Comparison of ENCODE assay signal across 11 mouse cellular contexts in the genomic region with DNA sequence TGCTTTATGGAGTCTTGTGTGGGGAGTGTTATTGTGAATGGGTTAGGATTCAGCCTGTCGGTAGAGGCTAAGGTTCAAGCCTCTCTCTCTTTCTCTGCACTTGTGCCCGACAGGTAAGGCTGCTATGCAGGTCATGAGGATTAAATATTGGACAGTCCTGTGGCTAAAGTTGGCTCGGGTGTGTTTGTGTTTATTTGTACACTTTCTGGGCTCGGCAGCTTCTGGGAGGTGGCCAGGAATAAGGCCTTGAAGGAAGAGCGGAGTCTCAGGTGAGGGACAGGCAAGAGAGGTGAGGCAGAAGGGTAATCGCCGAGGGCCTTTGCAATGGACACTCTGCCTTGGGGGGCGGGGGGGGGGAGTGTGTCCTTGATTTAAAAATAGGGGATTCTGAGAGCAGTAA. TPM values are rescaled to one million over a fixed set of nuclear protein-coding genes. Genes with fewer than 3 reads are reported as not detected.
DNase-seq lines count a peak whose midpoint lies in the region; ATAC-seq lines count a peak whose summit lies in the region.
"Had no signal": no experiment of that assay in that cellular context is flagged by ENCODE, and none has a peak within 500 bp of the region (broad histone marks: within the 10 kb centered on the region; RNA-seq: fewer than 3 reads in every experiment).

No protein-coding gene starts in this region.

- H3K9ac ChIP-seq in heart, embryonic 16.5 days (ENCODE audit: low read length), result no peak overlapping the region
- H3K9ac ChIP-seq in embryonic facial prominence, embryonic 15.5 days, result no peak overlapping the region
- H3K9ac ChIP-seq in intestine, embryonic 15.5 days, result 0 out of 2 replicates have a peak overlapping the region, but pooled peaks have one; percentile 10
- H3K9ac ChIP-seq in forebrain, embryonic 11.5 days (ENCODE audit: low read length), result no peak overlapping the region
- H3K9ac ChIP-seq: forebrain, embryonic 13.5 days; neural tube, embryonic 12.5 days had no signal

- no peak overlapping the region for H3K27ac ChIP-seq in heart, embryonic 16.5 days (ENCODE audit: low read length)
- no peak overlapping the region for H3K27ac ChIP-seq in embryonic facial prominence, embryonic 15.5 days (replicated peaks)
- H3K27ac ChIP-seq in intestine, embryonic 15.5 days, result peak overlapping the region; percentile 78
- H3K27ac ChIP-seq in forebrain, embryonic 11.5 days (ENCODE audit: low read depth, low read length), result no peak overlapping the region
- H3K27ac ChIP-seq: forebrain, embryonic 13.5 days; neural tube, embryonic 12.5 days had no signal

- no peaks in the 10 kb centered on the region for H3K9me3 ChIP-seq in heart, embryonic 16.5 days (replicated peaks; ENCODE audit: control insufficient read depth, low read length)
- no peaks in the 10 kb centered on the region for H3K9me3 ChIP-seq in embryonic facial prominence, embryonic 15.5 days (replicated peaks)
- no peaks in the 10 kb centered on the region for H3K9me3 ChIP-seq in intestine, embryonic 15.5 days
- no peaks in the 10 kb centered on the region for H3K9me3 ChIP-seq in forebrain, embryonic 11.5 days (ENCODE audit: control insufficient read depth, low read length)
- H3K9me3 ChIP-seq: forebrain, embryonic 13.5 days; neural tube, embryonic 12.5 days had no signal

- H3K4me3 ChIP-seq in heart, embryonic 16.5 days (ENCODE audit: low read length), result peak overlapping the region; percentile 5; the same call in 1 of the 2 replicates
- 0 out of 2 replicates have a peak overlapping the region, but pooled peaks have one; percentile 4 for H3K4me3 ChIP-seq in embryonic facial prominence, embryonic 15.5 days (replicated peaks)
- H3K4me3 ChIP-seq in intestine, embryonic 15.5 days (replicated peaks), result no peak overlapping the region
- H3K4me3 ChIP-seq in forebrain, embryonic 11.5 days (ENCODE audit: low read depth, low read length), result no peak overlapping the region
- H3K4me3 ChIP-seq: forebrain, embryonic 13.5 days; neural tube, embryonic 12.5 days had no signal

- H3K4me2 ChIP-seq in heart, embryonic 16.5 days (ENCODE audit: low read depth, low read length), result peak overlapping the region; percentile 81
- H3K4me2 ChIP-seq in embryonic facial prominence, embryonic 15.5 days (replicated peaks), result 0 out of 2 replicates have a peak overlapping the region, but pooled peaks have one; percentile 8
- peak overlapping the region; percentile 78 for H3K4me2 ChIP-seq in intestine, embryonic 15.5 days (replicated peaks)
- no peak overlapping the region for H3K4me2 ChIP-seq in forebrain, embryonic 11.5 days (ENCODE audit: low read depth, low read length, severe bottlenecking)
- H3K4me2 ChIP-seq: forebrain, embryonic 13.5 days had no signal

- no peak for DNase-seq in heart, postnatal 36 days
- peak; percentile 64 to 66 for DNase-seq in kidney, postnatal 36 days
- no peak for DNase-seq in forebrain, embryonic 11.5 days (ENCODE audit: low spot score)
- DNase-seq in right cerebral cortex, postnatal 25 days, result no peak
- DNase-seq: gastrocnemius, postnatal 36 days; thymus, adult 18-20 months had no signal

- 74% methylated on average over 8 of the region's 8 CpGs for WGBS in heart, embryonic 16.5 days
- 76% methylated on average over 8 of the region's 8 CpGs for WGBS in embryonic facial prominence, embryonic 15.5 days
- 61% methylated on average over 8 of the region's 8 CpGs for WGBS in intestine, embryonic 15.5 days
- 87% methylated on average over 8 of the region's 8 CpGs for WGBS in forebrain, embryonic 11.5 days

- no peaks in the 10 kb centered on the region for H3K27me3 ChIP-seq in heart, embryonic 16.5 days (ENCODE audit: control insufficient read depth, insufficient read depth, low read length)
- no peaks in the 10 kb centered on the region for H3K27me3 ChIP-seq in embryonic facial prominence, embryonic 15.5 days
- H3K27me3 ChIP-seq in intestine, embryonic 15.5 days (replicated peaks), result no peaks in the 10 kb centered on the region
- no peaks in the 10 kb centered on the region for H3K27me3 ChIP-seq in forebrain, embryonic 11.5 days (ENCODE audit: control insufficient read depth, insufficient read depth, low read length)
- H3K27me3 ChIP-seq: neural tube, embryonic 12.5 days had no signal

- no peaks in the 10 kb centered on the region for H3K36me3 ChIP-seq in heart, embryonic 16.5 days (ENCODE audit: control insufficient read depth, insufficient read depth)
- H3K36me3 ChIP-seq in embryonic facial prominence, embryonic 15.5 days, result no peaks in the 10 kb centered on the region
- H3K36me3 ChIP-seq in intestine, embryonic 15.5 days, result no peaks in the 10 kb centered on the region
- no peaks in the 10 kb centered on the region for H3K36me3 ChIP-seq in forebrain, embryonic 11.5 days (ENCODE audit: control insufficient read depth, insufficient read depth, low read length)
- H3K36me3 ChIP-seq: neural tube, embryonic 12.5 days had no signal

- peaks cover 22% of the 10 kb centered on the region for H3K4me1 ChIP-seq in heart, embryonic 16.5 days (ENCODE audit: control insufficient read depth, insufficient read depth, low read length)
- H3K4me1 ChIP-seq in embryonic facial prominence, embryonic 15.5 days, result peaks cover 34% of the 10 kb centered on the region
- peaks cover 28% of the 10 kb centered on the region for H3K4me1 ChIP-seq in intestine, embryonic 15.5 days (replicated peaks)
- no peaks in the 10 kb centered on the region for H3K4me1 ChIP-seq in forebrain, embryonic 11.5 days (replicated peaks; ENCODE audit: control insufficient read depth, insufficient read depth, low read length)

- ATAC-seq in heart, embryonic 16.5 days (replicated peaks; ENCODE audit: extremely low read depth, insufficient read depth, low FRiP score), result no peak
- no peak for ATAC-seq in embryonic facial prominence, embryonic 15.5 days (ENCODE audit: insufficient number of reproducible peaks, low FRiP score, low TSS enrichment, low read depth)
- peak; percentile 1; the same call in 1 of the 2 replicates for ATAC-seq in intestine, embryonic 15.5 days
- no peak for ATAC-seq in forebrain, embryonic 11.5 days (replicated peaks; ENCODE audit: low FRiP score)
- ATAC-seq: forebrain, embryonic 13.5 days had no signal

- intact Hi-C loops in heart, postnatal 36 days (cut with DNase I), result loop anchor here (1.0 kb wide), 1 partner anchor 12 kb away; no protein-coding TSS in a partner anchor

RNA-seq across cellular contexts. Expression of a gene that starts 1.9 kb away (rescaled TPM):
- 75.4 and 84.5 TPM in 2 replicates for polyA plus RNA-seq in heart, embryonic 16.5 days (2015; fragmentation: Nextera tagmentation; extraction: Ambion mirVana)
- 10 to 100 TPM; 36.1 to 51.4 TPM for total RNA-seq in heart, postnatal 36 days (2021)
- 106 and 116 TPM in 2 replicates for polyA plus RNA-seq in embryonic facial prominence, embryonic 15.5 days (2015; fragmentation: Nextera tagmentation; extraction: Ambion mirVana)
- polyA plus RNA-seq in intestine, embryonic 15.5 days (2015; fragmentation: Nextera tagmentation; extraction: Ambion mirVana), result 112 and 121 TPM in 2 replicates
- 30.4 and 33.9 TPM in 2 replicates for polyA plus RNA-seq in forebrain, embryonic 11.5 days (2014; fragmentation: Nextera tagmentation; extraction: Ambion mirVana)

RNA-seq across cellular contexts. Expression of a gene that starts 19.3 kb away (rescaled TPM):
- 12.5 and 14.5 TPM in 2 replicates for polyA plus RNA-seq in heart, embryonic 16.5 days (2015; fragmentation: Nextera tagmentation; extraction: Ambion mirVana)
- 10 to 100 TPM; 14.0 to 14.7 TPM for total RNA-seq in heart, postnatal 36 days (2021)
- 21.0 and 22.5 TPM in 2 replicates for polyA plus RNA-seq in embryonic facial prominence, embryonic 15.5 days (2015; fragmentation: Nextera tagmentation; extraction: Ambion mirVana)
- 12.5 and 13.4 TPM in 2 replicates for polyA plus RNA-seq in intestine, embryonic 15.5 days (2015; fragmentation: Nextera tagmentation; extraction: Ambion mirVana)
- polyA plus RNA-seq in forebrain, embryonic 11.5 days (2014; fragmentation: Nextera tagmentation; extraction: Ambion mirVana), result 5.9 and 8.2 TPM in 2 replicates

RNA-seq across cellular contexts. Expression of a gene that starts 33.7 kb away (rescaled TPM):
- polyA plus RNA-seq in heart, embryonic 16.5 days (2015; fragmentation: Nextera tagmentation; extraction: Ambion mirVana), result 15.6 and 17.3 TPM in 2 replicates
- 1 to 10 TPM; 8.0 to 8.2 TPM for total RNA-seq in heart, postnatal 36 days (2021)
- polyA plus RNA-seq in embryonic facial prominence, embryonic 15.5 days (2015; fragmentation: Nextera tagmentation; extraction: Ambion mirVana), result 26.8 and 30.8 TPM in 2 replicates
- polyA plus RNA-seq in intestine, embryonic 15.5 days (2015; fragmentation: Nextera tagmentation; extraction: Ambion mirVana), result 21.3 and 22.4 TPM in 2 replicates
- polyA plus RNA-seq in forebrain, embryonic 11.5 days (2014; fragmentation: Nextera tagmentation; extraction: Ambion mirVana), result 28.1 and 32.1 TPM in 2 replicates

RNA-seq across cellular contexts. Expression of a gene that starts 42.1 kb away (rescaled TPM):
- 14.7 and 15.9 TPM in 2 replicates for polyA plus RNA-seq in heart, embryonic 16.5 days (2015; fragmentation: Nextera tagmentation; extraction: Ambion mirVana)
- total RNA-seq in heart, postnatal 36 days (2021), result 10 to 100 TPM; 11.7 to 12.2 TPM
- polyA plus RNA-seq in embryonic facial prominence, embryonic 15.5 days (2015; fragmentation: Nextera tagmentation; extraction: Ambion mirVana), result 13.7 and 16.6 TPM in 2 replicates
- 16.1 and 17.2 TPM in 2 replicates for polyA plus RNA-seq in intestine, embryonic 15.5 days (2015; fragmentation: Nextera tagmentation; extraction: Ambion mirVana)
- 13.2 and 17.4 TPM in 2 replicates for polyA plus RNA-seq in forebrain, embryonic 11.5 days (2014; fragmentation: Nextera tagmentation; extraction: Ambion mirVana)

RNA-seq across cellular contexts. Expression of a gene that starts 42.2 kb away (rescaled TPM):
- 414 and 431 TPM in 2 replicates for polyA plus RNA-seq in heart, embryonic 16.5 days (2015; fragmentation: Nextera tagmentation; extraction: Ambion mirVana)
- total RNA-seq in heart, postnatal 36 days (2021), result 100 to 1,000 TPM; 241 to 249 TPM
- polyA plus RNA-seq in embryonic facial prominence, embryonic 15.5 days (2015; fragmentation: Nextera tagmentation; extraction: Ambion mirVana), result 509 and 534 TPM in 2 replicates
- 619 and 707 TPM in 2 replicates for polyA plus RNA-seq in intestine, embryonic 15.5 days (2015; fragmentation: Nextera tagmentation; extraction: Ambion mirVana)
- 671 and 746 TPM in 2 replicates for polyA plus RNA-seq in forebrain, embryonic 11.5 days (2014; fragmentation: Nextera tagmentation; extraction: Ambion mirVana)

Comparison
In these comparisons a context has a peak if more than half of its experiments do, and no peak if none do; other contexts are left out.
1. H3K4me3 ChIP-seq: peak in heart, embryonic 16.5 days (single experiment) and embryonic facial prominence, embryonic 15.5 days (single experiment); none in intestine, embryonic 15.5 days (single experiment) and forebrain, embryonic 11.5 days (single experiment).
2. DNase-seq: peak in kidney, postnatal 36 days (2 of 2); none in heart, postnatal 36 days (0 of 2), forebrain, embryonic 11.5 days (single experiment) and right cerebral cortex, postnatal 25 days (single experiment).